Mouse (Mus musculus) cerebellum, adult 2 months (tissue): ENCODE results near the gene Prdm10. TPM values are rescaled to one million over a fixed set of nuclear protein-coding genes. Genes with fewer than 3 reads are reported as not detected.

Source experiments
- DNase-seq, 2 experiments: peaks; one replicate each; pipeline ENCODE4 v3.0.0; 2021
- H3K27ac ChIP-seq: fragments of 200-500 bp; 2 replicates; pipeline ENCODE4 v1.5.1; 2012; ENCODE audit warnings: low read length, control low read depth, inconsistent platforms; ENCODE audit not compliant: insufficient read depth
- H3K27me3 ChIP-seq: fragments of 200-500 bp; 2 replicates; pipeline ENCODE4 v1.6.1; 2012; ENCODE audit warnings: inconsistent platforms, mild to moderate bottlenecking, low read length, moderate library complexity; ENCODE audit not compliant: control insufficient read depth, insufficient read depth
- H3K4me1 ChIP-seq: fragments of 200-500 bp; 2 replicates; pipeline ENCODE4 v1.6.1; 2011; ENCODE audit warnings: low read length; ENCODE audit not compliant: control insufficient read depth, insufficient read depth
- H3K4me3 ChIP-seq: fragments of 200-500 bp; replicated peaks from 2 replicates; pipeline ENCODE3; 2011; ENCODE audit warnings: mild to moderate bottlenecking, low read depth, low read length, control low read depth; ENCODE audit not compliant: insufficient read depth
- CTCF ChIP-seq: fragments of 200-500 bp; IDR thresholded peaks from 2 replicates; pipeline ENCODE4 v1.5.1; 2011; ENCODE audit warnings: low read depth, mild to moderate bottlenecking, control low read depth, low read length, moderate library complexity, borderline replicate concordance; ENCODE audit not compliant: insufficient read depth
- POLR2A ChIP-seq: fragments of 200-500 bp; IDR thresholded peaks from 2 replicates; pipeline ENCODE4 v1.6.1; 2011; ENCODE audit warnings: low read length, control low read depth, borderline replicate concordance; ENCODE audit not compliant: insufficient read depth
- WGBS: fragments of 180-500 bp; shearing (Covaris S2); methylation state at CpG from one replicate; pipeline ENCODE4 v1.1.7; 2018; 5-methylcytosine and 5-hydroxymethylcytosine counted together
- polyA plus RNA-seq: library from polyadenylated mRNA; depleted of rRNA; stranded (reverse); fragments of >200 nt; gene quantifications from 2 replicates; pipeline ENCODE4 v1.2.3, GENCODE M21; 2012

Prdm10 gene
- polyA plus RNA-seq, 1 experiment, result 21.5 TPM

DNA sequence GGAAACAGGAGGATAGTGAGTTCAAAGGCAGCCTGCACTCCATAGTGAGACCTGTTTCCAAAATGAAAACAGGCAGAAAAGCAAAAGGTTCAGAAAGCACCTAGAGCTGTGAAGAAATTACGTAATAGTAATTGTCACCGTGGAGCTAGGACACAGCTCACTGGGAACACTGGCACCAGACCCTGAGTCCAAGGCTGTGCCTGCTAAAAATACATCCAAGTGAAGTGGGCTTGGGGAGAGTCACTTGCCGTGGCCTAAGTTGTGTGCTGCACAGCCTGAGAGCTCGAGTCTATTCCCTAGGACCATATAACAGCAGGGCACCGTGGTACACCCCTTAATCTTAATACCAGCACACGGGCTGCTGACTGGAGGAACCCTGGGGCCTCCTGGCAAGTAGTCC is 18.4 kb downstream of the Prdm10 start:
- peaks cover 14% of the 10 kb centered on the region for H3K4me1 ChIP-seq
- peak; percentile 63 to 75 for DNase-seq
- no peaks in the 10 kb centered on the region for H3K27me3 ChIP-seq
- no peak for TF ChIP-seq CTCF
- no peak for TF ChIP-seq POLR2A
- peak overlapping the region; percentile 66 for H3K27ac ChIP-seq
- 9% methylated on average over 6 of the region's 6 CpGs for WGBS
- H3K4me3 ChIP-seq, result no peak overlapping the region

DNA sequence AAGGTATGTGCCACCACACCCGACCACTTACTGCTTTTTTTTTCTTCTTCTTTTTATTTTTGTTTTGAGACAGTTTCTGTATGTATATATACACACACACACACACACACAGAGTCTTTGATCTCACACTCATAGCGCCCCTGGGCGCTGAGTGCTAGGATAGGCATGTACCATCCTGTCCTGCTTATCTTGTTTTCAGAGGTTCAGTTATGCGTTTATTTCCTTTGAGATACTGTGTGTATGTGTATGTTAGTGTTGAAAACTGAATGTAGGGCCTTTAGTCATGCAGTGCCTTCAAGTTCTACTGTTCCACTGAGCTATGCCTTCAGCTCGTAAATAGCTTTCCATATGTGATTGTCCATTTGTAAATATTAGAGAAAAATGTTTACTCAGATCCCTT is 20.2 kb downstream of the Prdm10 start:
- Histone ChIP-seq H3K27ac (no peak overlapping the region), H3K4me3 (no peak overlapping the region), H3K4me1 (peaks cover 18% of the 10 kb centered on the region), H3K27me3 (no peaks in the 10 kb centered on the region)
- no peak for DNase-seq
- 92% methylated on average over 5 of the region's 5 CpGs for whole genome bisulfite sequencing
- TF ChIP-seq POLR2A (no peak), CTCF (no peak)

- WGBS, result 76% methylated on average over 5 of the region's 5 CpGs
- peaks cover 24% of the 10 kb centered on the region for H3K4me1 ChIP-seq
- no peak overlapping the region for H3K27ac ChIP-seq
- TF ChIP-seq POLR2A, result no peak
- no peak for TF ChIP-seq CTCF
- no peak for DNase-seq
- no peak overlapping the region for H3K4me3 ChIP-seq
- no peaks in the 10 kb centered on the region for H3K27me3 ChIP-seq
Observed at GRCm38 (mm10) chr9:31301107-31301506, 20.8 kb downstream of the Prdm10 start.

DNA sequence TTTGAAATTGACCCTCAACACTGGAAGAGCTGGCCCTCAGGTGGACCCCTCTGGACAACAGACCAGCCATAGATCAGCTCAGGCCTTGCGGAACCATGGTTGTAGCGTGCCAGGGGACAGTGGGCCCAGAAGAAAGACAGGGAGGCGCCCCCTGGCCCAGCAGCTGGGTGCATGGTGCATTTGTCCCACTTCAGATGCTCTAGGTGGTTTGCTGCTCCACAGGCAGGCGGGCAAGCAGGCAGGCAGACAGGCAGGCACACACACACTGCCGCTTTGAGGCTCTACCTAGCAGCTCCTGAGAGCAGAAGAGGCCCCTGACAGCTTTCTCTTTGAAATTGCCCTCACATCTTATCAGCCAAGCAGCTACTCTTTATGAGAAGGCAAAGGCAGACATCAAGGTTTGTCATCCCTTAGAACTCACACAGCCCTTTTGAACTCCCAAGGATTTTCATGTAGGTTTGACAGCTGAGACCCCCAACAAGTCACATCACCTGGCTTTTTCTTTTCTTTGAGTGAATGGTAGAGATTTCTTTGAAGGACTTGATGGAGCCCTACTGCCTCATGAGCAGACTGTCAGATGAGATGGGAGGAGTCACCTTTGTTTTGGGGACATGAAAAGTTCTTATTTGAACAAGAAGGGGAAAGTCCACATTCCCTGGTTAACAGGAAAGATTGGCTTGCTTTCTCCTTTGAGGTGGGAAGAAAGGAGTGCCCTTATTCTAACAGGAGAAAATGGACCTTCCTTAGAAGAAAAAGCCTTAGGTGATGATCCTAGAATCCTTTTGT is 21.4 kb downstream of the Prdm10 start:
- no peak for TF ChIP-seq CTCF
- TF ChIP-seq POLR2A, result no peak
- no peak overlapping the region for H3K4me3 ChIP-seq
- no peak overlapping the region; the same call in 1 of the 2 replicates for H3K27ac ChIP-seq
- peaks cover 18% of the 10 kb centered on the region for H3K4me1 ChIP-seq
- 77% methylated on average over 5 of the region's 5 CpGs for WGBS
- no peaks in the 10 kb centered on the region for H3K27me3 ChIP-seq
- DNase-seq, result no peak

DNA sequence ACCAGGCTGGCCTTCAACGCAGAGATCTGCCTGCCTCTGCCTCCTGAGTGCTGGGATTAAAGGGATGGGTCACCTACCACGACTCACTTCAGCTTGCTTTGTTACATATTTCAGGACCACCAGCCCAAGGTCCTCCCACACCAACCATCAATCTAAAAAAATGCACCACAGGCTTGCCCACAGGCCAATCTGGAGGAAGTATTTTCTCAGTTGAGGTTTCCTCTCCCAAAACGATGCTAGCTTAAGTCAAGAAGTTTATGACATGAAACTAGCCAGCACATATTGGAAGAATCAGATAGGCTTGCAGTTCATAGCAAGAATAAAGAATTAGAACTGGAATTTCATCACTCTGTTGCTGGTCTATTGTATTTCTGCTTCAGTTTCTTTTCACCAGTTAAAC is 24.0 kb downstream of the Prdm10 start:
- no peaks in the 10 kb centered on the region for H3K27me3 ChIP-seq
- DNase-seq, result no peak
- no peak overlapping the region for H3K4me3 ChIP-seq
- no peak overlapping the region for H3K27ac ChIP-seq
- WGBS, result 87% methylated on average over 3 of the region's 3 CpGs
- H3K4me1 ChIP-seq, result peaks cover 15% of the 10 kb centered on the region
- TF ChIP-seq CTCF, result no peak
- TF ChIP-seq POLR2A, result no peak

GRCm38 (mm10) chr9:31305117-31305516 is 24.8 kb downstream of the Prdm10 start:
- TF ChIP-seq CTCF (no peak), POLR2A (no peak)
- no peak for DNase-seq
- peaks cover 15% of the 10 kb centered on the region for H3K4me1 ChIP-seq
- no peak overlapping the region for H3K4me3 ChIP-seq
- 43% methylated on average over 5 of the region's 5 CpGs for WGBS
- no peaks in the 10 kb centered on the region for H3K27me3 ChIP-seq
- no peak overlapping the region; the same call in 1 of the 2 replicates for H3K27ac ChIP-seq

GRCm38 (mm10) chr9:31305807-31306206 is 25.5 kb downstream of the Prdm10 start:
- H3K27ac ChIP-seq, result peak overlapping the region; percentile 51; the same call in 1 of the 2 replicates
- TF ChIP-seq POLR2A, result no peak
- no peak for TF ChIP-seq CTCF
- WGBS, result 53% methylated on average over 3 of the region's 3 CpGs
- peaks cover 18% of the 10 kb centered on the region for H3K4me1 ChIP-seq
- no peak overlapping the region for H3K4me3 ChIP-seq
- DNase-seq, result peak in 1 of 2 experiments; percentile 48
- no peaks in the 10 kb centered on the region for H3K27me3 ChIP-seq

GRCm38 (mm10) chr9:31307232-31307631 is 26.9 kb downstream of the Prdm10 start:
- Histone ChIP-seq H3K27me3 (no peaks in the 10 kb centered on the region), H3K4me3 (no peak overlapping the region), H3K4me1 (peaks cover 18% of the 10 kb centered on the region), H3K27ac (no peak overlapping the region)
- 83% methylated on average over 3 of the region's 3 CpGs for WGBS
- TF ChIP-seq POLR2A, result no peak
- no peak for TF ChIP-seq CTCF
- DNase-seq, result no peak
